Mouse (Mus musculus): ENCODE results near the gene Gabarapl2.

- TF ChIP-seq EP300 (IDR thresholded peaks at IDR 0.05; ENCODE audit: insufficient read depth, low read depth, low read length) (no peak), POLR2A (IDR thresholded peaks at IDR 0.05; ENCODE audit: insufficient read depth, low read depth, low read length) (no peak)
Measured at GRCm38 (mm10) chr8:111989911-111990310, 49.4 kb downstream of the Gabarapl2 start.

All from heart, adult 2 months (tissue).